Mouse (Mus musculus) forebrain, embryonic 16.5 days (tissue): ENCODE measurements at regions not wholly inside any gene's neighbourhood (a gene's known extent, or its start where the extent isn't known, plus 50 kb on each side); places are given as distances from the start of the nearest gene placed in this dataset.

Experiments used
- ATAC-seq: fragments of 200-750 bp; cut with Nextera tagmentation; 2 replicates; pipeline ENCODE4 v1.8.0; 2017; ENCODE audit warnings: mild to moderate bottlenecking, moderate library complexity
- H3K27ac ChIP-seq: fragments of 300-500 bp; sonication (generic); 2 replicates; pipeline ENCODE4 v1.5.1; 2014; ENCODE audit warnings: low read length, control low read depth
- H3K27me3 ChIP-seq: fragments of 300-500 bp; sonication (generic); replicated peaks from 2 replicates; pipeline ENCODE4 v1.6.1; 2014; ENCODE audit warnings: low read length; ENCODE audit not compliant: control insufficient read depth, insufficient read depth
- H3K36me3 ChIP-seq: fragments of 300-500 bp; sonication (generic); 2 replicates; pipeline ENCODE4 v1.6.1; 2014; ENCODE audit not compliant: control insufficient read depth, insufficient read depth
- H3K4me1 ChIP-seq: fragments of 300-500 bp; sonication (generic); replicated peaks from 2 replicates; pipeline ENCODE4 v1.6.1; 2014; ENCODE audit warnings: low read length; ENCODE audit not compliant: control insufficient read depth, insufficient read depth
- H3K4me2 ChIP-seq: fragments of 300-500 bp; sonication (generic); 2 replicates; pipeline ENCODE4 v1.6.1; 2014; ENCODE audit warnings: mild to moderate bottlenecking, low read length, control low read depth
- H3K4me3 ChIP-seq: fragments of 300-500 bp; sonication (generic); replicated peaks from 2 replicates; pipeline ENCODE4 v1.5.1; 2014; ENCODE audit warnings: mild to moderate bottlenecking, low read length, control low read depth
- H3K9ac ChIP-seq: fragments of 300-500 bp; sonication (generic); replicated peaks from 2 replicates; pipeline ENCODE4 v1.6.1; 2014; ENCODE audit warnings: low read depth, low read length, control low read depth
- H3K9me3 ChIP-seq: fragments of 300-500 bp; sonication (generic); 2 replicates; pipeline ENCODE4 v1.6.1; 2016; ENCODE audit warnings: low read length; ENCODE audit not compliant: control insufficient read depth
- WGBS: fragments of 180-500 bp; shearing (Covaris S2); extraction: QIAGEN DNeasy Blood & Tissue Kit; methylation state at CpG from one replicate; pipeline ENCODE4 v1.1.7; 2014; 5-methylcytosine and 5-hydroxymethylcytosine counted together

- Histone ChIP-seq H3K4me1 (no peaks in the 10 kb centered on the region), H3K36me3 (no peaks in the 10 kb centered on the region), H3K9ac (no peak overlapping the region), H3K27ac (no peak overlapping the region), H3K9me3 (no peaks in the 10 kb centered on the region), H3K27me3 (no peaks in the 10 kb centered on the region), H3K4me2 (no peak overlapping the region), H3K4me3 (no peak overlapping the region)
- no peak for ATAC-seq
- 86% methylated on average over 2 of the region's 2 CpGs for WGBS
Observed at GRCm38 (mm10) chr1:105431803-105432202, 75.3 kb upstream of the Rnf152 start.

DNA sequence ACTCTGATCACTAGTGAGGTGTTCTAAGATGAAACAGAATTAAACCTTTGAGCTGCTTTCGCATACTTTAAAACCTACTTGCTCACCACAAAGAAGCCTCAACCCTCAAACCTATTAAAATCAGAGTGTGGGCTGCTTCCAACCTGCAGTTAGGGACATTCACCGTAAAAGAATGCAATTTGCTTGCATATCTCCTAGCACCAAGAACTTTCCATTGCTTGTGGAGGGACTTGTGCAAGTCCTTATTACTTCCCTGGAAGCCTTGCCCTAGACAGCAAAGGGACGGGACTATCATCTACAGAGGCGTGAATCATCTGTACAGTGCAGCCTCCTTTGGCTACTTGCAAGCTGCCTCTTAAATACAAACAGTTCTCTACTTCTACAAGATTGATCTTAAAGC is 74.2 kb upstream of the Rnf152 start:
- Histone ChIP-seq H3K9ac (no peak overlapping the region), H3K4me1 (no peaks in the 10 kb centered on the region), H3K9me3 (no peaks in the 10 kb centered on the region), H3K4me2 (no peak overlapping the region), H3K27ac (no peak overlapping the region), H3K4me3 (no peak overlapping the region), H3K36me3 (no peaks in the 10 kb centered on the region), H3K27me3 (no peaks in the 10 kb centered on the region)
- 92% methylated on average over 4 of the region's 4 CpGs for WGBS
- no peak for ATAC-seq

- H3K4me2 ChIP-seq: no peak overlapping the region
- H3K4me1 ChIP-seq: no peaks in the 10 kb centered on the region
- H3K4me3 ChIP-seq: no peak overlapping the region
- no peaks in the 10 kb centered on the region for H3K27me3 ChIP-seq
- no peak overlapping the region for H3K9ac ChIP-seq
- no peaks in the 10 kb centered on the region for H3K36me3 ChIP-seq
- no peaks in the 10 kb centered on the region for H3K9me3 ChIP-seq
- 94% methylated on average over 1 of the region's 1 CpGs for WGBS
- ATAC-seq: no peak
- no peak overlapping the region for H3K27ac ChIP-seq
Observed at GRCm38 (mm10) chr1:105428165-105428564, 71.7 kb upstream of the Rnf152 start.

- H3K4me3 ChIP-seq: no peak overlapping the region
- ATAC-seq: no peak
Observed at GRCm38 (mm10) chr1:105426086-105426485, 69.6 kb upstream of the Rnf152 start.

GRCm38 (mm10) chr1:105423380-105423779 is 66.9 kb upstream of the Rnf152 start:
- Histone ChIP-seq H3K27ac (no peak overlapping the region), H3K4me3 (no peak overlapping the region), H3K4me1 (0 out of 2 replicates have a peak, but pooled peaks cover 3% of the 10 kb centered on the region), H3K36me3 (no peaks in the 10 kb centered on the region), H3K27me3 (no peaks in the 10 kb centered on the region), H3K9me3 (no peaks in the 10 kb centered on the region), H3K4me2 (no peak overlapping the region), H3K9ac (no peak overlapping the region)
- peak; percentile 37; the same call in 1 of the 2 replicates for ATAC-seq
- 4% methylated on average over 2 of the region's 2 CpGs for WGBS

More at GRCm38 (mm10) chr1:105426086-105426485, 69.6 kb upstream of the Rnf152 start:
- Histone ChIP-seq H3K36me3 (no peaks in the 10 kb centered on the region), H3K9me3 (no peaks in the 10 kb centered on the region), H3K27me3 (no peaks in the 10 kb centered on the region), H3K27ac (no peak overlapping the region), H3K4me1 (no peaks in the 10 kb centered on the region), H3K4me2 (no peak overlapping the region), H3K9ac (no peak overlapping the region)
- 27% methylated on average over 4 of the region's 4 CpGs for WGBS

- ATAC-seq: no peak
Observed at GRCm38 (mm10) chr1:105422945-105423344, 66.4 kb upstream of the Rnf152 start.

GRCm38 (mm10) chr1:105420374-105421046 is 64.0 kb upstream of the Rnf152 start:
- H3K4me3 ChIP-seq: no peak overlapping the region
- H3K4me2 ChIP-seq: no peak overlapping the region
- no peaks in the 10 kb centered on the region for H3K27me3 ChIP-seq
- H3K4me1 ChIP-seq: 0 out of 2 replicates have a peak, but pooled peaks cover 3% of the 10 kb centered on the region
- ATAC-seq: peak; percentile 68
- no peaks in the 10 kb centered on the region for H3K36me3 ChIP-seq
- H3K9ac ChIP-seq: no peak overlapping the region
- 0 out of 2 replicates have a peak overlapping the region, but pooled peaks have one; percentile 4 for H3K27ac ChIP-seq
- H3K9me3 ChIP-seq: no peaks in the 10 kb centered on the region
- WGBS: 54% methylated on average over 5 of the region's 5 CpGs

More at GRCm38 (mm10) chr1:105422945-105423344, 66.4 kb upstream of the Rnf152 start:
- Histone ChIP-seq H3K27ac (no peak overlapping the region), H3K36me3 (no peaks in the 10 kb centered on the region), H3K4me2 (no peak overlapping the region), H3K4me1 (0 out of 2 replicates have a peak, but pooled peaks cover 3% of the 10 kb centered on the region), H3K4me3 (no peak overlapping the region), H3K9me3 (no peaks in the 10 kb centered on the region), H3K9ac (no peak overlapping the region), H3K27me3 (no peaks in the 10 kb centered on the region)
- 85% methylated on average over 6 of the region's 6 CpGs for WGBS
